Mouse (Mus musculus): ENCODE measurements around the gene Lrwd1. TPM values are rescaled to one million over a fixed set of nuclear protein-coding genes. Genes with fewer than 3 reads are reported as not detected.
A peak's percentile ranks its signal among the peaks of the same experiment; 100 is the strongest.

Gene Lrwd1
- total and polyA plus RNA-seq, 3 experiments, result 98.2 to 133 TPM; not detected in 1

DNA sequence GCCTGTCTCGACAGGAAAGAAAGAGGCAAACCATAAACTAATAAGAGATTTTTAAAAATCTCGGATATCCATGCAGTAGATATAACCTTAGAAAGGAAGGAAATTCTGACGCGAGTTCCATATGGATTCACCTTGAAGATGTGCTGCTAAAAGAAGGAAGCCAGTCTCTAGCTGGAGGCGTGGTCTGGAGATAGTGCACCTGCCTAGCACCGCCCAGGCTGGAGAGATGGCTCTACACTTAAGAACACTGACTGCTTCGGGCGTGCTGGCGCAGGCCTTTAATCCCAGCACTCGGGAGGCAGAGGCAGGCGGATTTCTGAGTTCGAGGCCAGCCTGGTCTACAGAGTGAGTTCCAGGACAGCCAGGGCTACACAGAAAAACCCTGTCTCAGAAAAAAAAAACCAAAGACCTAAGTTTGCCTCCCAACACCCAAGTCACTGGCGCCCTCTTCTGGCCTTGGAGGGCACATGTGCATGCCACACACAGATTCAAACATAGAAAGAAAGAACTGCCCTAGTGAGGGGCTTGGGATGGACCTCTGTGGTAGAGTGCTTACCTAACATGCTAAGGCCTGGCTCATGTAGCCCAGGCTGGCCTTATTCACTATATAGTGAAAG, 1.9 kb upstream of the Lrwd1 start (continued):
- TF ChIP-seq TAL1 (IDR thresholded peaks at IDR 0.05; ENCODE audit: low read length) (no peak), RCOR1 (IDR thresholded peaks at IDR 0.05; ENCODE audit: low read depth, low read length) (no peak), GABPA (IDR thresholded peaks at IDR 0.05; ENCODE audit: low read depth, low read length) (no peak), USF1 (IDR thresholded peaks at IDR 0.05; ENCODE audit: low read depth, low read length) (0 out of 2 replicates have a peak, but pooled peaks have one; percentile 25), RAD21 (IDR thresholded peaks at IDR 0.05; ENCODE audit: low read depth, low read length) (peak; percentile 42), CHD1 (IDR thresholded peaks at IDR 0.05; ENCODE audit: low read depth, low read length) (no peak), NRF1 (IDR thresholded peaks at IDR 0.05; ENCODE audit: insufficient read depth, low read depth, low read length, poor library complexity, severe bottlenecking) (no peak), KAT2A (conservative IDR thresholded peaks at IDR 0.05; ENCODE audit: low read depth, low read length) (no peak), POLR2AphosphoS5 (IDR thresholded peaks at IDR 0.05; ENCODE audit: borderline replicate concordance, low read depth, low read length) (no peak), ETS1 (IDR thresholded peaks at IDR 0.05; ENCODE audit: low read depth, low read length) (no peak), BHLHE40 (IDR thresholded peaks at IDR 0.05; ENCODE audit: borderline replicate concordance, low read depth, low read length) (no peak), GATA1 (IDR thresholded peaks at IDR 0.05; ENCODE audit: low read depth, low read length) (no peak), CTCF (IDR thresholded peaks at IDR 0.05 in 2 of 3, conservative IDR thresholded peaks at IDR 0.05 in 1 of 3; ENCODE audit: control insufficient read depth in 1 of 3, insufficient read depth in 1 of 3, low read depth in 2 of 3, low read length in 3 of 3, poor library complexity in 1 of 3, severe bottlenecking in 1 of 3) (peak; percentile 64 to 83 (median 67)), JUND (IDR thresholded peaks at IDR 0.05; ENCODE audit: low read depth, low read length) (no peak), POLR2AphosphoS2 (IDR thresholded peaks at IDR 0.05; ENCODE audit: low read length) (no peak), ZC3H11A (IDR thresholded peaks at IDR 0.05; ENCODE audit: low read depth, low read length) (peak; percentile 24; the same call in 1 of the 2 replicates), POLR2A (IDR thresholded peaks at IDR 0.05; ENCODE audit: control insufficient read depth in 1 of 2, insufficient read depth in 1 of 2, low read depth in 1 of 2, low read length in 2 of 2, poor library complexity in 1 of 2) (0 out of 4 replicates have a peak, but pooled peaks of 1 of the 2 experiments have one; percentile 22), UBTF (IDR thresholded peaks at IDR 0.05; ENCODE audit: borderline replicate concordance, insufficient read depth, low read depth, low read length) (no peak), MYB (IDR thresholded peaks at IDR 0.05; ENCODE audit: low read depth, low read length) (no peak), ZNF384 (IDR thresholded peaks at IDR 0.05; ENCODE audit: low read depth, low read length) (peak; percentile 86), CHD2 (IDR thresholded peaks at IDR 0.05; ENCODE audit: low read length) (no peak)

DNA sequence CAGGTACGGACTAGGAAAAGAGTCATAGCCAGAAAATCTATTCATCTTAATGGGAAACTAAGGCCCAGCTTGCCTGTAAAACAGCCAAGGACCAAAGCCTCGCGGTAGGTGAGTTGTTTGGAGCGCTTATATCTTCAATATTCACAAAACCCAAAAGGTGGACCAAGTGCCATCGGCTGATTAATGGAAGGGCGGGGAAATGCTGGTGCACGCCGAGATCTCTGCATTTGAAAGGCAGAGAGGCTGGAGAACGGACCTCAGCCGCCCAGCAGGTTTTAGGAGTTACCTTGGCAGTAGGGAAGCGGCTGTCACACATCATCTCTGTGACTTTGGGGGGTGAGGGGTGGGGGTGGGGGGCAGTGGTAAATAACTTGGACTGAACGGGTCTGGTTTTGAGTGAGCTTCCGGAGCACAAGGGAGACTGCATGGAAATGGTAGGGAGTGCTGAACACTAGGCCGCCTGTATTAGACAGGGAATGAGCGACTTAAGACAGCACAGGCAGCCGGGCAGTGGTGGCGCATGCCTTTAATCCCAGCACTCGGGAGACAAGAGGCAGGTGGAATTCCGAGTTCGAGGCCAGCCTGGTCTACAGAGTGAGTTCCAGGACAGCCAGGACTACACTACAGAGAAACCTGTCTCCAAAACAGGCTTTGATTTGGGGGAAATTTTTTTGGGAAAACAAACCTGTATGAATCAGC, 567 bp upstream of the Lrwd1 start:
- no peak for DNase-seq (ENCODE audit: low read depth, low spot score)
- TF ChIP-seq SIN3A (IDR thresholded peaks at IDR 0.05; ENCODE audit: low read length) (peak; percentile 72; the same call in 1 of the 2 replicates), GATA1 (IDR thresholded peaks at IDR 0.05; ENCODE audit: low read depth, low read length) (no peak), TBP (IDR thresholded peaks at IDR 0.05; ENCODE audit: low read depth, low read length) (peak; percentile 86), MXI1 (IDR thresholded peaks at IDR 0.05; ENCODE audit: low read depth, low read length) (peak; percentile 32; the same call in 1 of the 2 replicates), ETS1 (IDR thresholded peaks at IDR 0.05; ENCODE audit: low read depth, low read length) (no peak; the same call in 1 of the 2 replicates), ZMIZ1 (IDR thresholded peaks at IDR 0.05; ENCODE audit: low read depth, low read length) (no peak), MAZ (IDR thresholded peaks at IDR 0.05; ENCODE audit: low read depth, low read length) (no peak), ELF1 (IDR thresholded peaks at IDR 0.05; ENCODE audit: low read depth, low read length) (no peak), MYC (IDR thresholded peaks at IDR 0.05; ENCODE audit: low read depth, low read length) (no peak), SMC3 (IDR thresholded peaks at IDR 0.05; ENCODE audit: low read depth, low read length) (no peak), KAT2A (conservative IDR thresholded peaks at IDR 0.05; ENCODE audit: low read depth, low read length) (no peak), RAD21 (IDR thresholded peaks at IDR 0.05; ENCODE audit: low read depth, low read length) (no peak), CHD2 (IDR thresholded peaks at IDR 0.05; ENCODE audit: low read length) (peak; percentile 9; the same call in 1 of the 2 replicates)
- peaks cover 2 to 11% of the 10 kb centered on the region in 2 experiments; a peak in 3 of 4 replicates for H3K36me3 ChIP-seq (ENCODE audit: control insufficient read depth in 1 of 2, insufficient read depth in 2 of 2, low read length in 2 of 2)

More for the DNA sequence above, 567 bp upstream of the Lrwd1 start:
- Histone ChIP-seq H3K9ac (ENCODE audit: control insufficient read depth, low read depth, low read length, poor library complexity, severe bottlenecking) (peak overlapping the region; percentile 84), H3K27me3 (ENCODE audit: control insufficient read depth in 1 of 2, insufficient read depth in 2 of 2, low read length in 2 of 2) (no peaks in the 10 kb centered on the region), H3K79me2 (ENCODE audit: control insufficient read depth, insufficient read depth, low read length, poor library complexity) (peaks cover 29% of the 10 kb centered on the region), H3K9me3 (replicated peaks; ENCODE audit: insufficient read depth, low read length) (no peaks in the 10 kb centered on the region), H3K27ac (ENCODE audit: control insufficient read depth, low read depth, low read length) (peak overlapping the region; percentile 95), H3K4me1 (ENCODE audit: control insufficient read depth in 1 of 2, insufficient read depth in 2 of 2, low read length in 2 of 2) (peaks cover 7 to 17% of the 10 kb centered on the region in 2 experiments), H3K4me3 (ENCODE audit: control insufficient read depth in 1 of 2, insufficient read depth in 1 of 2, low read depth in 2 of 2, low read length in 2 of 2) (peak overlapping the region; percentile 75 to 94)
